Mouse (Mus musculus): Measurements from ENCODE around the gene Necab2.

Gene Necab2

GRCm38 (mm10) chr8:119446211-119446989 is at the start of gene Necab2:
TSS of gene Necab2 (plus strand) at chr8:119446719.
- CTCF ChIA-PET = interaction anchor here (0.6 to 1.6 kb wide), 2 partner anchors 34 to 1153 kb away, joined by 6 to 9 read pairs; no protein-coding TSS in a partner anchor

GRCm38 (mm10) chr8:119398558-119398957 is 48.0 kb upstream of the Necab2 start:
- CTCF ChIA-PET = no interaction called here

- CTCF ChIA-PET = no interaction called here
These were observed 47.3 kb upstream of the Necab2 start for GRCm38 (mm10) chr8:119399255-119399654.

- CTCF ChIA-PET = no interaction called here
These were observed 46.3 kb upstream of the Necab2 start for GRCm38 (mm10) chr8:119400122-119400671.

GRCm38 (mm10) chr8:119400904-119401303 is 45.6 kb upstream of the Necab2 start:
- CTCF ChIA-PET = no interaction called here

- CTCF ChIA-PET = no interaction called here
These were observed 42.6 kb upstream of the Necab2 start for GRCm38 (mm10) chr8:119403912-119404311.

GRCm38 (mm10) chr8:119404648-119405047 is 41.9 kb upstream of the Necab2 start:
- CTCF ChIA-PET = no interaction called here

GRCm38 (mm10) chr8:119408311-119408710 is 38.2 kb upstream of the Necab2 start:
- CTCF ChIA-PET = interaction anchor here (1.0 to 1.6 kb wide), 3 partner anchors 32 to 114 kb away, joined by 3 to 5 read pairs (median 4); no protein-coding TSS in a partner anchor

GRCm38 (mm10) chr8:119412037-119412734 is 34.3 kb upstream of the Necab2 start:
- CTCF ChIA-PET = interaction anchor here (0.6 to 2.2 kb wide), 12 partner anchors 10 to 194 kb away, joined by 3 to 15 read pairs (median 4); partner anchors contain the start of gene Necab2

GRCm38 (mm10) chr8:119412735-119413498 is 33.6 kb upstream of the Necab2 start:
- CTCF ChIA-PET = interaction anchor here (0.6 to 2.2 kb wide), 13 partner anchors 10 to 193 kb away, joined by 3 to 15 read pairs (median 4); partner anchors contain the start of genes Mlycd and Necab2

GRCm38 (mm10) chr8:119413605-119414004 is 32.9 kb upstream of the Necab2 start:
- CTCF ChIA-PET = interaction anchor here (1.3 to 2.2 kb wide), 6 partner anchors 9 to 83 kb away, joined by 4 to 15 read pairs (median 9); partner anchors contain the start of gene Necab2

- CTCF ChIA-PET = no interaction called here
These were observed 26.2 kb upstream of the Necab2 start for GRCm38 (mm10) chr8:119420318-119420717.

- CTCF ChIA-PET = interaction anchor here (0.8 to 1.9 kb wide), 2 partner anchors 9 to 19 kb away, joined by 3 to 15 read pairs; no protein-coding TSS in a partner anchor
These were observed 24.9 kb upstream of the Necab2 start for GRCm38 (mm10) chr8:119421603-119422122.

GRCm38 (mm10) chr8:119422123-119422711 is 24.3 kb upstream of the Necab2 start:
- CTCF ChIA-PET = interaction anchor here (0.8 to 1.9 kb wide), 2 partner anchors 9 to 19 kb away, joined by 3 to 15 read pairs; no protein-coding TSS in a partner anchor

GRCm38 (mm10) chr8:119423631-119424141 is 22.8 kb upstream of the Necab2 start:
- CTCF ChIA-PET = interaction anchor here (1.4 to 3.0 kb wide), 3 partner anchors 10 to 13 kb away, joined by 4 to 15 read pairs (median 12); no protein-coding TSS in a partner anchor

- CTCF ChIA-PET = interaction anchor here (0.9 to 3.0 kb wide), 3 partner anchors 11 to 1322 kb away, joined by 3 to 12 read pairs (median 4); no protein-coding TSS in a partner anchor
These were observed 22.3 kb upstream of the Necab2 start for GRCm38 (mm10) chr8:119424199-119424733.

- CTCF ChIA-PET = interaction anchor here (0.9 to 3.0 kb wide), 3 partner anchors 12 to 1322 kb away, joined by 3 to 12 read pairs (median 4); no protein-coding TSS in a partner anchor
These were observed 21.8 kb upstream of the Necab2 start for GRCm38 (mm10) chr8:119424740-119425139.

GRCm38 (mm10) chr8:119425533-119425932 is 21.0 kb upstream of the Necab2 start:
- CTCF ChIA-PET = interaction anchor here (1.6 to 3.0 kb wide), 2 partner anchors 12 to 15 kb away, joined by 5 to 12 read pairs; no protein-coding TSS in a partner anchor

GRCm38 (mm10) chr8:119426069-119426735 is 20.3 kb upstream of the Necab2 start:
- CTCF ChIA-PET = interaction anchor here (1.6 to 3.0 kb wide), 2 partner anchors 13 to 15 kb away, joined by 5 to 12 read pairs; no protein-coding TSS in a partner anchor
